Mouse (Mus musculus): Measurements from ENCODE around the gene Gm20425. TPM values are rescaled to one million over a fixed set of nuclear protein-coding genes. Genes with fewer than 3 reads are reported as not detected.

Gene Gm20425
- 1.4 TPM in 1 of 2 replicates, not detected in the other for polyA plus RNA-seq (2014; fragmentation: Nextera tagmentation; extraction: Ambion mirVana)

- Histone ChIP-seq H3K4me2 (replicated peaks; ENCODE audit: low read depth, low read length) (peak within 1 kb of the TSS; percentile 26), H3K27ac (ENCODE audit: low read depth, low read length) (no peak within 1 kb of the TSS), H3K9me3 (ENCODE audit: control insufficient read depth, low read length) (no peaks in the 10 kb centered on the region), H3K36me3 (ENCODE audit: control insufficient read depth, insufficient read depth, low read length) (no peaks in the 10 kb centered on the region), H3K27me3 (ENCODE audit: control insufficient read depth, insufficient read depth, low read length) (no peaks in the 10 kb centered on the region), H3K9ac (ENCODE audit: low read depth, low read length) (peak within 1 kb of the TSS; percentile 9; the same call in 1 of the 2 replicates), H3K4me1 (ENCODE audit: control insufficient read depth, insufficient read depth, low read length) (no peaks in the 10 kb centered on the region), H3K4me3 (ENCODE audit: low read length) (peak within 1 kb of the TSS; percentile 6; the same call in 1 of the 2 replicates)
- WGBS: 41% methylated on average over 27 of the region's 29 CpGs
- peak; percentile 43 for ATAC-seq (ENCODE audit: low FRiP score, low TSS enrichment)
Measured at GRCm38 (mm10) chr9:103230151-103230951, at the start of gene Gm20425, which contains the start of gene Trf. Gm20425 (minus strand) TSS chr9:103230307. Trf (minus strand) TSS chr9:103230444.

DNA sequence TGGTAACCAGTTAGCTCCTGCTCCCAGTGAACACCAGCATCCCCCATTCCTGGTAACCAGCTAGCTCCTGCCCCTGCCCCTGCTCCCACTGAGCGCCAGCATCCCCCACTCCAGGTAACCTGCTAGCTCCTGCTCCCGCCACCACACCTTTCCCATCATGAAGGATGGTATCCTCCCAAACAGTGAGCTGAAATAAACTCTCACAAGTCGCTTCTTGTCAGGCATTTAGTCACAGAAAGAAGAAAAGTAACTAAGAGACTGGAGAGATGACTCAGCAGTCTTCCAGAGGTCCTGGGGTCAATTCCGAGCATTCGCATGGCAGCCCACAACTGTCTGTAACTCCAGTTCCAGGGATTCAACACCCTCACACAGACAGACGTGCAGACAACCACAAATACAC lies 46.8 kb upstream of the Gm20425 start:
- Histone ChIP-seq H3K36me3 (ENCODE audit: control insufficient read depth, insufficient read depth, low read length) (no peaks in the 10 kb centered on the region), H3K4me3 (ENCODE audit: low read length) (no peak overlapping the region), H3K9me3 (ENCODE audit: control insufficient read depth, low read length) (no peaks in the 10 kb centered on the region), H3K9ac (ENCODE audit: low read depth, low read length) (no peak overlapping the region), H3K27me3 (ENCODE audit: control insufficient read depth, insufficient read depth, low read length) (no peaks in the 10 kb centered on the region), H3K4me2 (replicated peaks; ENCODE audit: low read depth, low read length) (no peak overlapping the region), H3K4me1 (ENCODE audit: control insufficient read depth, insufficient read depth, low read length) (no peaks in the 10 kb centered on the region), H3K27ac (ENCODE audit: low read depth, low read length) (no peak overlapping the region)
- WGBS: 87% methylated on average over 6 of the region's 6 CpGs
- ATAC-seq (ENCODE audit: low FRiP score, low TSS enrichment): no peak

DNA sequence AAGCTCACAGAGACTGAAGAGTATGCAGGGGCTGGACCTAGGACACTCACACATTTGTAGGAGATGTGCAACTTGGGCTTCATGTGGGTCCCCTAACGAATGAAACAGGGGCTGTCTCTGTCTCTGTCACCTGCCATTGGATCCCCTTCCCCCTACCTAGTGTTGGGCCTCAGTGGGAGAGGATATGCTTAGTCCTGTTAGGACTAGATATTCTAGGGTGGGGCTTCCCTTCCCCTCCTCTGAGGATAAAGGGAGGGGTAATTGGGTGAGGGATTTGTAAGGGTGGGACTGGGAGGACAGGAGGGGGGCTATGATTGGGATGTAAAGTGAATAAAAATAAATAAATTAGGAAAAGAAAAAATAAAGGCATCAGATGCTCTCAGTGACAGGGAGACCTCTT lies 45.6 kb upstream of the Gm20425 start:
- Histone ChIP-seq H3K9ac (ENCODE audit: low read depth, low read length) (no peak overlapping the region), H3K4me2 (replicated peaks; ENCODE audit: low read depth, low read length) (no peak overlapping the region), H3K4me3 (ENCODE audit: low read length) (no peak overlapping the region), H3K27me3 (ENCODE audit: control insufficient read depth, insufficient read depth, low read length) (no peaks in the 10 kb centered on the region), H3K36me3 (ENCODE audit: control insufficient read depth, insufficient read depth, low read length) (no peaks in the 10 kb centered on the region), H3K4me1 (ENCODE audit: control insufficient read depth, insufficient read depth, low read length) (no peaks in the 10 kb centered on the region), H3K9me3 (ENCODE audit: control insufficient read depth, low read length) (no peaks in the 10 kb centered on the region), H3K27ac (ENCODE audit: low read depth, low read length) (no peak overlapping the region)
- no peak for ATAC-seq (ENCODE audit: low FRiP score, low TSS enrichment)
- 57% methylated on average over 1 of the region's 1 CpGs for WGBS

- Histone ChIP-seq H3K4me2 (replicated peaks; ENCODE audit: low read depth, low read length) (no peak overlapping the region), H3K27ac (ENCODE audit: low read depth, low read length) (no peak overlapping the region), H3K4me1 (ENCODE audit: control insufficient read depth, insufficient read depth, low read length) (no peaks in the 10 kb centered on the region), H3K4me3 (ENCODE audit: low read length) (no peak overlapping the region), H3K9ac (ENCODE audit: low read depth, low read length) (no peak overlapping the region), H3K27me3 (ENCODE audit: control insufficient read depth, insufficient read depth, low read length) (no peaks in the 10 kb centered on the region), H3K36me3 (ENCODE audit: control insufficient read depth, insufficient read depth, low read length) (no peaks in the 10 kb centered on the region), H3K9me3 (ENCODE audit: control insufficient read depth, low read length) (no peaks in the 10 kb centered on the region)
- 92% methylated on average over 8 of the region's 8 CpGs for WGBS
- no peak for ATAC-seq (ENCODE audit: low FRiP score, low TSS enrichment)
Measured at GRCm38 (mm10) chr9:103274819-103275218, 44.7 kb upstream of the Gm20425 start.

GRCm38 (mm10) chr9:103271104-103271503 lies 41.0 kb upstream of the Gm20425 start:
- H3K9me3 ChIP-seq (ENCODE audit: control insufficient read depth, low read length): no peaks in the 10 kb centered on the region
- H3K4me2 ChIP-seq (replicated peaks; ENCODE audit: low read depth, low read length): no peak overlapping the region
- no peaks in the 10 kb centered on the region for H3K36me3 ChIP-seq (ENCODE audit: control insufficient read depth, insufficient read depth, low read length)
- no peak overlapping the region for H3K4me3 ChIP-seq (ENCODE audit: low read length)
- no peaks in the 10 kb centered on the region for H3K27me3 ChIP-seq (ENCODE audit: control insufficient read depth, insufficient read depth, low read length)
- 21% methylated on average over 4 of the region's 4 CpGs for WGBS
- H3K4me1 ChIP-seq (ENCODE audit: control insufficient read depth, insufficient read depth, low read length): no peaks in the 10 kb centered on the region
- ATAC-seq (ENCODE audit: low FRiP score, low TSS enrichment): no peak
- H3K9ac ChIP-seq (ENCODE audit: low read depth, low read length): no peak overlapping the region
- no peak overlapping the region for H3K27ac ChIP-seq (ENCODE audit: low read depth, low read length)

DNA sequence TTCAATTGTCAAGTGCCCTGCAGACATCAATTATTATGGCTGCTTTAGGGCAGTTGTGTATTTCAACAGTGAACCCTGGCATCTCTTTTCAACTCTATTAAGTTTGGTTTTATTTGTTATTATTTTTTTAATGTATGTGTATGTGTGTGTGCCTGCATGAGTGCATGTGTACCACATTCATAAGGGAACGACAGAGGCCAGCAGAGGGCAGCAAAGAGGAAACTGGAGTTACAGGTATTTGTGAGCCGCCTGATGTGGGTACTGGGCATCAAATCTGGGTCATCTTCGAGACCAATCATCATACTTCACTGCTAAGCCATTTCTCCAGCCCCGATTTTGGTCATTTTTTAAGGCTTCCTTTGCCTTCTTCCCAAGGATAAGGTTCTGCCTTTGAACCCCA lies 35.7 kb upstream of the Gm20425 start:
- no peak overlapping the region for H3K9ac ChIP-seq (ENCODE audit: low read depth, low read length)
- no peaks in the 10 kb centered on the region for H3K36me3 ChIP-seq (ENCODE audit: control insufficient read depth, insufficient read depth, low read length)
- H3K27ac ChIP-seq (ENCODE audit: low read depth, low read length): no peak overlapping the region
- no peak for ATAC-seq (ENCODE audit: low FRiP score, low TSS enrichment)
- H3K27me3 ChIP-seq (ENCODE audit: control insufficient read depth, insufficient read depth, low read length): no peaks in the 10 kb centered on the region
- H3K9me3 ChIP-seq (ENCODE audit: control insufficient read depth, low read length): no peaks in the 10 kb centered on the region
- 95% methylated on average over 4 of the region's 4 CpGs for WGBS
- no peak overlapping the region for H3K4me3 ChIP-seq (ENCODE audit: low read length)
- H3K4me2 ChIP-seq (replicated peaks; ENCODE audit: low read depth, low read length): no peak overlapping the region
- H3K4me1 ChIP-seq (ENCODE audit: control insufficient read depth, insufficient read depth, low read length): no peaks in the 10 kb centered on the region

GRCm38 (mm10) chr9:103252906-103253305 lies 22.8 kb upstream of the Gm20425 start:
- no peak overlapping the region for H3K4me3 ChIP-seq (ENCODE audit: low read length)
- no peaks in the 10 kb centered on the region for H3K36me3 ChIP-seq (ENCODE audit: control insufficient read depth, insufficient read depth, low read length)
- no peaks in the 10 kb centered on the region for H3K27me3 ChIP-seq (ENCODE audit: control insufficient read depth, insufficient read depth, low read length)
- H3K4me1 ChIP-seq (ENCODE audit: control insufficient read depth, insufficient read depth, low read length): no peaks in the 10 kb centered on the region
- no peak overlapping the region for H3K27ac ChIP-seq (ENCODE audit: low read depth, low read length)
- H3K9me3 ChIP-seq (ENCODE audit: control insufficient read depth, low read length): no peaks in the 10 kb centered on the region; the same call in 1 of the 2 replicates
- 93% methylated on average over 5 of the region's 5 CpGs for WGBS
- H3K4me2 ChIP-seq (replicated peaks; ENCODE audit: low read depth, low read length): no peak overlapping the region
- ATAC-seq (ENCODE audit: low FRiP score, low TSS enrichment): no peak
- no peak overlapping the region for H3K9ac ChIP-seq (ENCODE audit: low read depth, low read length)

DNA sequence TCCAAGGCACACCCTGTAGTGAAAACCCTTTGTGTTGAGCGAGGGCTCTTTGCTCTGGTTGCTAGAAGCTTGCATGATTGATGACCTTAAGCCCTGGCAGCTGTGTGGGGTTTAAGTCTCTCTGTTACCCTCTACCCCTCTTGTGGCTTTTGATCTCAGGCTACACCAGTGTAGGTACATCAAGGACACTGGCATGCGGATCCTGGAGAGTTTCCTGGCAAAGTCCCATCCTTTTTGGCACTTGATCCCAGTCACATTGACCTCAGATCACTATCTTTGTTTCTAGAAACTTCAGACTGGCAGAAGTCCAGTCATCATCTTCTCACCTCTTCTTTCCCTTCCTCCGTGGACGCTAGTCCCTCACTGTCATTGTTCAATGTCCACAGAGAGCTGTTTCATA lies 18.5 kb upstream of the Gm20425 start:
- Histone ChIP-seq H3K27ac (ENCODE audit: low read depth, low read length) (no peak overlapping the region), H3K9ac (ENCODE audit: low read depth, low read length) (no peak overlapping the region), H3K9me3 (ENCODE audit: control insufficient read depth, low read length) (no peaks in the 10 kb centered on the region; the same call in 1 of the 2 replicates), H3K4me1 (ENCODE audit: control insufficient read depth, insufficient read depth, low read length) (no peaks in the 10 kb centered on the region), H3K4me2 (replicated peaks; ENCODE audit: low read depth, low read length) (no peak overlapping the region), H3K4me3 (ENCODE audit: low read length) (no peak overlapping the region), H3K36me3 (ENCODE audit: control insufficient read depth, insufficient read depth, low read length) (no peaks in the 10 kb centered on the region), H3K27me3 (ENCODE audit: control insufficient read depth, insufficient read depth, low read length) (no peaks in the 10 kb centered on the region)
- 53% methylated on average over 4 of the region's 4 CpGs for WGBS
- no peak for ATAC-seq (ENCODE audit: low FRiP score, low TSS enrichment)

DNA sequence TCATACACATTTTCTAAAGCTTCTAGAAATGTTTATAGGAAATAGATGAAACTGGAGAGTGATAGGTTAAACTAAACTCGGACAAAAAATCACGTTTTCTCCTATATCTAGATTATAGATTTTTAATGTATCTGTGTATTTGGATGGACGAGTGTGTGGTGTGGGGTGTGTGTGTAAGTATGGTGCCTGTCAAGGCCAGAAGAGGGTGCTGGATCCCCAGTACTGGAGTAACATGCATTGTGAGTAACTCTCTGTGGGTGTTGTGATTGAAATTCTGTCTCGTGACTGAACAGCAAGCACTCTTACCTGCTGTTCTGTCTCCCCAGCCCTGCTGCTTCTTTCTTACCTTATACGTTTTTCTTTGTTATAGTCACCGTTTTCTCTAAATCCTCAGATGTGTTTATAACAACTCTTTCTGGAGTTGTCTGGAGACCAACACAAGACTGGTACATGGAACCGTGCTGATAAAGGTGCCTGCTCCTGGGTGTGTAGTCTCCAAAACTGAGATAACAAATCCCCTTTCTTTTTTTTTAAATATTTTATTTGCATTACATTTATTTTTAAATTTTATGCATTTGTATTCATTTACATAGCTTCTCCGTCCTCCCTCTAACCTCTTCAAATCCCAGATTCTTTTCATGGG lies 16.5 kb upstream of the Gm20425 start:
- Histone ChIP-seq H3K4me1 (ENCODE audit: control insufficient read depth, insufficient read depth, low read length) (no peaks in the 10 kb centered on the region), H3K9ac (ENCODE audit: low read depth, low read length) (no peak overlapping the region), H3K4me3 (ENCODE audit: low read length) (no peak overlapping the region), H3K4me2 (replicated peaks; ENCODE audit: low read depth, low read length) (no peak overlapping the region), H3K9me3 (ENCODE audit: control insufficient read depth, low read length) (no peaks in the 10 kb centered on the region), H3K27me3 (ENCODE audit: control insufficient read depth, insufficient read depth, low read length) (no peaks in the 10 kb centered on the region), H3K36me3 (ENCODE audit: control insufficient read depth, insufficient read depth, low read length) (no peaks in the 10 kb centered on the region), H3K27ac (ENCODE audit: low read depth, low read length) (no peak overlapping the region)
- WGBS: 87% methylated on average over 8 of the region's 8 CpGs
- no peak for ATAC-seq (ENCODE audit: low FRiP score, low TSS enrichment)
